Mouse (Mus musculus) thymus, postnatal 14 days (tissue): Measurements from ENCODE around the gene Cnot6.

Source experiments
- DNase-seq: peaks from one replicate; pipeline ENCODE4 v3.0.0; 2021

Cnot6 gene

GRCm38 (mm10) chr11:49713336-49714334, 1.1 kb upstream of the Cnot6 start:
- peak; percentile 31 for DNase-seq

DNA sequence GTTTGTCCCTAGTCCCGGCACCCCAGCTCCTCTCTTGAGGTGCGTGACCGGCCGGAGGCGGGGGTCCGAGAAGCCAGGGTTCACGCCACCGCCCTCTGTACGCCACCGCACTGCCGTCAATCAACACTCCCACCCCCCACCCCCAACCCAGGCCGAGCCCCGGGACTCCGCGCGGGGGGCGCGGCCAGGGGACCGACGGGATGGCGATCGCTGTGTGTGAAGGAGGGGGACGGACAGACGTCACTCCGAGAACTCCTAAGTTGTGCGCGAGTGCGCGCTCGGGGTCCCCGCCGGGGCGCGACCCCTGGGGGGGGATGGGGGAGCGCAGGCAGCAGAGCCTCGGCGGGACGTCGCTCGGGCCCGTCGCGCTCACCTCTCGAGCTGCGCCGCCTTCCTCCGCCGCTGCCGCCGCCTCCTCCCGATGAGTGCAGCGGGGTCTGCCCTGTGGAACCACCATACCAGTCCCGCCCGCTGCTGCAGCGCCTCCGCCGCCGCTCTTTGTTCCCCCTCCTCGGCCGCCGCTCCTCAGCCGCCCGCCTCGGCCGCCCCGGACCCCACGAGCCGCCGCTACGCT, 455 bp downstream of the Cnot6 start:
- peak; percentile 84 for DNase-seq

- no peak for DNase-seq
These were observed 1.9 kb downstream of the Cnot6 start for GRCm38 (mm10) chr11:49710664-49711063.

DNA sequence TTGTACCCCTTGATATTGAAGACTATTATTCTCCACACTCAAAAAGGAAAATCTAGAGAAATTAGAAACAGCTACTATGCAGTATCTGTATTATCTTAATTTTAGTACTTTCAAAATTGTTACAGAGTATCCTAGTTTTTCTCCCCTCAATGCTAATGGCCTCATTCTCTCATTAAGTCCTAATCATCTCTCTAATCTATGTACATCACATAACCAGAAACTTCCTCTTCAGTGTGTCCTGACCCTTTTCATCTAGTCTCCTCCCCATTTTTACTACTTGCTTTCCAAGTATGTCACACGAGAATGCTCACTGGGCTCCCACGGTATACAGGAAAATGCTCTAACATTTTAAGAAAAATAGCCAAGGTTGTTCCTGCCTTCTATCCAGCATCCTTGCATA, 4.7 kb downstream of the Cnot6 start:
- DNase-seq, result no peak

DNA sequence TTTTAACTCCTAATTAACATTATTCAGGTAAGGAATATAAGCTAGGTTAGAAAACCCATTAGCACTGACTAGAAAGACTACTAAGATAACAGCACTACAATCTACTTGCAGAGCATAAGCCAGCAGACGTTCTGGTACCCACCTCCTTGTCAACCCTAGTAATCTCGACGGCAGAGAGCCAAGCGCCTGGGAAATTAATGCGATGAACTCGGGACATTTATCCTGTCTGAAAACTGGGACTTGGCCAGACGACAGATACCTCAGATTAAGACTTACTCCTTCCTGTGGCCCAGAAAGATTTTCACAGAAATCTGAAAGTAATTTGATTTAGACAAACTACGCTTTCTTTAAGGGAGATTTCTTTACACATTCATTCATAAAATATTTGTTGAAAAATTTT, 7.7 kb downstream of the Cnot6 start:
- no peak for DNase-seq

DNA sequence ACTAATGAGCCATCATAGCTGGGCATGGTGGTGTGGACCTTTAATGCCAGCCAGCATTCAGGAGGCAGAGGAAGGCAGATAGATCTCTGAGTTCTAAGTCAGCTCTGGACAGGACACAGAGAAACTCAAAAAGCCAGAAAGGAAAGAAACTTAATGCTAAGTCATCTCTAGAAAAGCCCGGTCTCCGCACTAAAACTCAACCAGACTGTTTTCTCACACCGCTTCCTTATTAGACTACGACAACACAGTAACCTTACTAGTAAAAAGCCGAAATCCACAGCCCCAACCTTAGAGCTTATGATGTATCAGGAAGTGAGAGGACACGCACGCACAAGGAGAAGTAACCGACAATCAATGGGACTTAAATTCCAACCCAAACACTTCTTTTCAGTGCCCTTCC, 10.5 kb downstream of the Cnot6 start:
- no peak for DNase-seq

GRCm38 (mm10) chr11:49699079-49699478, 13.4 kb downstream of the Cnot6 start:
- DNase-seq, result no peak

DNA sequence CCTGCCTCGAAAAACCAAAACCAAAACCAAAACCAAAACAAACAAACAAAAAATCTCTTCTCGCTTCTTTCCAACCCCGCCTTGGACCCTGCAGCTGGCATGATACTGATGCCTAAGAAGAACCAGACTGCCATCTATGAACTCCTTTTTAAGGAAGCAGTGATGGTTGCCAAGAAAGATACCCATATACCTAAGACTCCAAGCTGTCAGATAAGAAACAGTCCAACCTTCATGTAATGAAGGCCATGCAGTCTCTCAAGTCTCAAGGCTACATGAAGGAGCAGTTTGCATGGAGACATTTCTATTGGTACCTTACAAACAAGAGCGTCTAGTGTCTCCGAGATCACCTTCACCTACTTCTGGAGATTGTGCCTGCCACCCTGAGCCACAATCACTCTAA, 14.7 kb downstream of the Cnot6 start:
- DNase-seq, result no peak

DNA sequence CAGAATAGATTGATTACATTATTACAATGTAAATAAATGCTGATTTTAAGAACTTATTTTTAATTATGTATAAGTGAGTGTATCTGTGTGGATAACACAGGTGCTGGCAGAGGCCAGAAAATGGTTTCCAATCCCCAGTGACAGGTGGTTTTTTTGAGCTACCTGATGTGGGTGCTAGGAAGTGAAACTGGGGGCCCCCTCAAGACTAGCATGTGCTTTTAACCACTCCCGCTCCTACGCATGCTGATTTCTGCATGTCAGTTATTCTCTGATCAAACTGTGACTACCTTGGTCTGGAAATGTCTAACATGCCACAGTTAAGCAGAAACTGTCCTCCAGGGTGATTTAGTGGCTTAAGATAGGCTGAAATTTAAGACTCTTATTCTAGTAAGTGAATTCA, 16.1 kb downstream of the Cnot6 start:
- no peak for DNase-seq

GRCm38 (mm10) chr11:49695695-49696094, 16.8 kb downstream of the Cnot6 start:
- DNase-seq, result no peak

- DNase-seq, result no peak
These were observed 17.5 kb downstream of the Cnot6 start for GRCm38 (mm10) chr11:49695013-49695412.

- no peak for DNase-seq
These were observed 28.1 kb downstream of the Cnot6 start for GRCm38 (mm10) chr11:49684237-49684973.

DNA sequence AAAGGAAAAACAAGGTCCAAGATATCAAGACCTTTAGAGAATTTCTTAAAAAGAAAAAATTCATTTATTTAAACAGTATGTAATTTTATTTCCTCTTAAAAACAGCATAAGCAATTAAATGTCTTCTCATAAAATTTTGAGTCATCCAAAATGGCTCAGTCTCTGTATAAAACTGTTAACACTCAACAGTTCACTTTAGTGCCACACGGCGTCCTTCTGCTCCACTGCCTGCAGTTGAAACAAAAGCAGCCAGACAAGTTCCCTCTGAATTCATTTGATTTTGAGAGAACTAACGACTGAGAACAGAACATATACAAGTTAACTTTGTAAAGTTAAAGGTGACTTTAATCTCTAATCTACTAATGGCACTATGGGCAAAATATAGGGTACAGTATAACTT, 39.1 kb downstream of the Cnot6 start:
- DNase-seq, result no peak

DNA sequence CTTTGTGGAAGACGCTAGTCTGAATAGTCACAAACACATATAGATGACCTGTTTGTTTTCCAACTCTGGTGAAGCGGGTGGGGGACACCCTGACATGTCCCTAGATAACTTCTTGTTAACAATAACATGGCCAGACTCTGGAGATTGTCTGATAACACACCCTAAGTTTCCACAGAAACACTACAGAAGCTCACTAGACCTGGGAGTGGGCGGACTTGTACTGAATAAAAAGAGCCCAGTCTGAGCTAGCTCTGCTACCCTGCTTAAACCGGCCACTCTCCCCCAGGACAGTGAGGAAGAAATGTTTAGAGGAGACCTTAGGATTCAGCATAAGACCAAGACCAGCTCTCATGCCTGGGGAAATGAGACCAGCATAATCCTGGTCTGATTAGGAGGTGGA, 47.1 kb downstream of the Cnot6 start:
- DNase-seq, result no peak

- no peak for DNase-seq
These were observed 48.0 kb downstream of the Cnot6 start for GRCm38 (mm10) chr11:49664262-49665140.

DNA sequence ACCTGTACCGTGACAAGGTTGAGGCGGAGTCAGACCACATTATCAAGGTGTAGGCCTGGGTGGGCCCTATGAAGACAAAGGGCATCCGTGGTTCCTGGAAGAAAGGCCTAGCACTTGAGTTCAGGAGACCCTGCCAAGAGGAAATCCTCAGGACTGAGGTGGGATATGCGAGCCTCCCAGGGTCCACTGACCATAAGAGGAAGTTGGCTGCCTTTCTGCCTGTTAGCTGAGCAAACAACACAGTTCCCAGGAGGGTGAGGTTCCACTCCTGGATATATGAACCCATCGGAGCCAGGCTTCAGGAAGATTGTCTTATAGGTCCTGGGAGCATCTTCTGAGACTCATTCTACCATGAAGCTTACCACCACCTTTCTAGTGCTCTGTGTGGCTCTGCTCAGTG, 49.2 kb downstream of the Cnot6 start, which contains the start of gene Scgb3a1:
Gene Scgb3a1 (plus strand): TSS at position 301 of the 400 bp plus-strand sequence.
- DNase-seq, result no peak

- no peak for DNase-seq
These were observed 50.2 kb downstream of the Cnot6 start for GRCm38 (mm10) chr11:49662292-49662780.

DNA sequence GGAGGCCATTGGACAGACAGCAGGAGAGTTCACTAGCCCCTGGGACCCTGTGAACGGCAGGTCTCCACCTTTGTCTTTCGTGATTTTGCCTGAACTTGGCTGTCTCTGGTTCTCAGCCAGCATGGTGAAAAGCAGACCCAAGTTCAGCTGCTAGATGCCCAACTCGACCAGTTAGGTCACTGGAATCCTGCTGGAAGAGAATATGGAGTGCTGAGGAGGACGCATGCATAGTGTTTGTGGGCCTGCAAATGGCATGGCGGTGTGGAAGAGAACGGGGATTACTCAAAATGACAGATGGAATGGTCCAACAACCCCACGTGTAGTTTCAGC, 53.1 kb downstream of the Cnot6 start:
- DNase-seq, result no peak

DNA sequence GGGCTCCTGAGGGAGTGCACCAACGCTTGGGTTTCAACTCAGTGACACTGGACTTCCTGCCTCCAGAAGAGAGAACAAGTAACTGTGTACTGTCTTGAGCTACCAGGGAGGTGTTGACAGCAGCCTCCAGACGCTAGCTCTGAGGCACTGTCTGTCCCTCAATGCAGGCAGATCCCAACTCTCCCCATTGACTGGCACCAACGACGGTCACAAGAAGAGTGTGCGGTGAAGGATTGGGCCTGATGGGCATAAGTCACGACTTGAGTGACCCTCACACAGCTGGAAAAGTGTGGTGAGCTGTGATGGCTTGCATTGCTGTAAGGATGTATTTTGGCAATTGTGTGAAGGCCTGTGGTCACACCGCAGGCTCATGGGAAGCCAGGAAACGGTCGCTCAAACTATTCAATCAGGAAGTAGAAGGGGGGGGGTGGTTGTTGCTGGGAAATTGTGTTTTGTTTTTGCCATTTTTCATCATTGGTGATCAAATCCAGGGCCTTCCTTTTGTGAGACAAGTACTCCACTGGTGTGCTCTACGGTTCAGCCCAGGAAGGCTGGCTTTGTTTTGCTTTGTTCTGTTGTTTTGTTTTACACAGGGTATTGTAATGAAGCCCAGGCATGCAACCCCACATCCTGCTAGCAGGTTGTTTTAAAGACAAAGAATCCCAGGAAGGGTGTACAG, 53.6 kb downstream of the Cnot6 start:
- no peak for DNase-seq

DNA sequence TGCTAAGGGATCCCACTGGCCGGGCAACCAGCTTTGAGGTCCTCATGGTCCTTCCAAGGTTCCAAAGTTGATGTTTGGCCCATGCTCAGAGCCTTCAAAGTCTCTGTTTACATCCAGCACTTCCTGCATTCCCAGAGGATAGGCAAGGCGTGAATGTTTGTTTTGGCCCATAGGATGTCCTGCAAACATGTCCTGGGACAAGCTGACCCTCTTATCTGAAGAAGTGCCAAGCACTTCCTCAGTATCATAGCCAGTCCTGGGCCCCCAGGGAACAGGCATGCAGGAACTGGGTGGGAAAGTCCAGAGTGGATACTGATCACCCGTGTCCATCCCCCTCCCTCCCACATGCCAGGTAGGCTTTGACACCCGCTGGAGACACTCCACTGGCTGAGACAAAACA, 54.5 kb downstream of the Cnot6 start:
- DNase-seq, result no peak

DNA sequence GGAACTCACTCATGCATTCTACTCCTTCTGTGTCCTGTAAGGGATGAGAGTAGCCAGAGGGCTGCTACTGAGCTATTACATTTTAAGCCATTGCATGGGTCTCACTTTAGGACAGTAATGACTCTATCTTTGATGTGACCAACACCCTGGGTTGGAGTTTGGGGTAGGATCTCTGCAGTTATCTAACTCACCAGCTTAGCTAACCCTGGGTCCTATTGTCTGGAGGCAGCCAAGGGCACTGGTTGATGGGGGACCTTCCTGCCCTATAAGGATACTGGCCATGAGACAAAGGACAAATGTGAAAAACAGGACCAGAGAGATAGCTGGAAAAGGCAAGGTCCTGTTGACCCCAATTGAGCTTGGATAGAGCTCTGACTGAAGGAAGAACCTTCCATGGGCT, 57.0 kb downstream of the Cnot6 start:
- DNase-seq, result no peak

- no peak for DNase-seq
These were observed 57.9 kb downstream of the Cnot6 start for GRCm38 (mm10) chr11:49654651-49655050.
